Mouse (Mus musculus): ENCODE results near the gene Syngr2. TPM values are rescaled to one million over a fixed set of nuclear protein-coding genes. Genes with fewer than 3 reads are reported as not detected.
A peak's percentile ranks its signal among the peaks of the same experiment; 100 is the strongest.

Gene Syngr2
- total and polyA plus RNA-seq, 2 experiments from 2014 or later, result 14.0 to 25.3 TPM

DNA sequence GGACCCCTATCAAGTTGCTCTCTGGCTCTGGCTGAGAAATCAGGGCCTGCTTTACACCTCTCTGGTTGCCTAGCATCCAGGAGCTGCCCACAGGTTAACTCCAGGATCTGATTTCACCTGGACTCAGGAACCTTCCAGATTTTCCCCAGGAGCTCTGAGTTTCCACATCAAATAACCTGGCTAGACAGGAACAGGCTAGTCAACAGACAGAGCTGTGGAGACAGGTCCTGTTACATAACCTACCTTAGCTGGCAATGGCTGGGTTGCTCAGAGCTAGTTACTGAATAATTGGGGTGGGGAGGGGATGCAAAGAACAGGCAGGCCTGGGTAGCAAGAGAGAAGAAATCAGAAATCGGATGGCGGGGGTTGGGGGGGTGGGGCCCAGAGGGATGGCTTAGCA lies 35.5 kb downstream of the Syngr2 start:
- no peak for TF ChIP-seq CTCF (IDR thresholded peaks at IDR 0.05)
- Histone ChIP-seq H3K9me3 (ENCODE audit: low read length) (no peaks in the 10 kb centered on the region), H3K27me3 (ENCODE audit: insufficient read depth, low read length) (no peaks in the 10 kb centered on the region), H3K4me1 (ENCODE audit: insufficient read depth, low read length) (peaks cover 5% of the 10 kb centered on the region), H3K4me2 (ENCODE audit: low read depth, low read length, poor library complexity, severe bottlenecking) (no peak overlapping the region), H3K27ac (ENCODE audit: low read depth, low read length) (no peak overlapping the region), H3K4me3 (ENCODE audit: low read depth, low read length) (no peak overlapping the region), H3K9ac (replicated peaks; ENCODE audit: low read length, poor library complexity, severe bottlenecking) (no peak overlapping the region), H3K36me3 (ENCODE audit: insufficient read depth, low read length) (no peaks in the 10 kb centered on the region)
- ATAC-seq (ENCODE audit: low FRiP score) (no peak), DNase-seq (ENCODE audit: low spot score) (no peak)
- WGBS, result 67% methylated on average over 2 of the region's 2 CpGs

- DNase-seq (ENCODE audit: low spot score) (no peak), ATAC-seq (ENCODE audit: low FRiP score) (no peak)
- Histone ChIP-seq H3K9me3 (ENCODE audit: low read length) (no peaks in the 10 kb centered on the region), H3K9ac (replicated peaks; ENCODE audit: low read length, poor library complexity, severe bottlenecking) (no peak overlapping the region), H3K27ac (ENCODE audit: low read depth, low read length) (no peak overlapping the region), H3K4me2 (ENCODE audit: low read depth, low read length, poor library complexity, severe bottlenecking) (no peak overlapping the region), H3K27me3 (ENCODE audit: insufficient read depth, low read length) (no peaks in the 10 kb centered on the region), H3K4me1 (ENCODE audit: insufficient read depth, low read length) (peaks cover 5% of the 10 kb centered on the region), H3K4me3 (ENCODE audit: low read depth, low read length) (no peak overlapping the region), H3K36me3 (ENCODE audit: insufficient read depth, low read length) (no peaks in the 10 kb centered on the region)
- 81% methylated on average over 2 of the region's 2 CpGs for WGBS
- TF ChIP-seq CTCF (IDR thresholded peaks at IDR 0.05), result no peak
These were observed 36.2 kb downstream of the Syngr2 start for GRCm38 (mm10) chr11:117845651-117846050.

DNA sequence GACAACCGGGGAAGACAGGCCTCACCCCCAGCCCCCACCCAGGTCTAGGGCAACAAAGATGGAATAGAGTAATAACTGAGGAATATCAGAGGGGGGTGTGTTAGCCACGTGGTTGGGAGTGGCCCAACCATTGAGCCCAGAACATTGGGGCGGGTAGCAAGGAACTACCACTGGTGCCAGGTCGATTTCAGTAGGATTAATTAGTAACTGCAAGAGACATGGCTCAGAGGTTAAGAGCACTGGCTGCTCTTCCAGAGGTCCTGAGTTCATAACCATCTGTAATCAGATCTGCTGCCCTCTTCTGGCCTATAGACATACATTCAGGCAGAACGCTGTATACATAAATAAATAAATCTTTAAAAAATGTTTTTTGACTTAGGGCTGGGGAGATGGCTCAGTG lies 37.2 kb downstream of the Syngr2 start:
- Histone ChIP-seq H3K9ac (replicated peaks; ENCODE audit: low read length, poor library complexity, severe bottlenecking) (no peak overlapping the region), H3K27ac (ENCODE audit: low read depth, low read length) (no peak overlapping the region), H3K9me3 (ENCODE audit: low read length) (no peaks in the 10 kb centered on the region), H3K4me2 (ENCODE audit: low read depth, low read length, poor library complexity, severe bottlenecking) (no peak overlapping the region), H3K27me3 (ENCODE audit: insufficient read depth, low read length) (no peaks in the 10 kb centered on the region), H3K4me3 (ENCODE audit: low read depth, low read length) (no peak overlapping the region), H3K36me3 (ENCODE audit: insufficient read depth, low read length) (no peaks in the 10 kb centered on the region), H3K4me1 (ENCODE audit: insufficient read depth, low read length) (peaks cover 5% of the 10 kb centered on the region)
- WGBS, result 61% methylated on average over 5 of the region's 5 CpGs
- no peak for DNase-seq (ENCODE audit: low spot score)
- ATAC-seq (ENCODE audit: low FRiP score), result no peak
- peak; percentile 54 for TF ChIP-seq CTCF (IDR thresholded peaks at IDR 0.05)

- TF ChIP-seq CTCF (IDR thresholded peaks at IDR 0.05), result no peak
- Histone ChIP-seq H3K27ac (ENCODE audit: low read depth, low read length) (peak overlapping the region; percentile 99), H3K4me2 (ENCODE audit: low read depth, low read length, poor library complexity, severe bottlenecking) (peak overlapping the region; percentile 95), H3K27me3 (ENCODE audit: insufficient read depth, low read length) (no peaks in the 10 kb centered on the region), H3K4me1 (ENCODE audit: insufficient read depth, low read length) (peaks cover 5% of the 10 kb centered on the region), H3K9me3 (ENCODE audit: low read length) (no peaks in the 10 kb centered on the region), H3K9ac (replicated peaks; ENCODE audit: low read length, poor library complexity, severe bottlenecking) (peak overlapping the region; percentile 93; the same call in 1 of the 2 replicates), H3K4me3 (ENCODE audit: low read depth, low read length) (no peak overlapping the region), H3K36me3 (ENCODE audit: insufficient read depth, low read length) (no peaks in the 10 kb centered on the region)
- no peak for ATAC-seq (ENCODE audit: low FRiP score)
- DNase-seq (ENCODE audit: low spot score), result no peak
- WGBS, result 82% methylated on average over 7 of the region's 7 CpGs
These were observed 38.2 kb downstream of the Syngr2 start for GRCm38 (mm10) chr11:117847593-117848215.

DNA sequence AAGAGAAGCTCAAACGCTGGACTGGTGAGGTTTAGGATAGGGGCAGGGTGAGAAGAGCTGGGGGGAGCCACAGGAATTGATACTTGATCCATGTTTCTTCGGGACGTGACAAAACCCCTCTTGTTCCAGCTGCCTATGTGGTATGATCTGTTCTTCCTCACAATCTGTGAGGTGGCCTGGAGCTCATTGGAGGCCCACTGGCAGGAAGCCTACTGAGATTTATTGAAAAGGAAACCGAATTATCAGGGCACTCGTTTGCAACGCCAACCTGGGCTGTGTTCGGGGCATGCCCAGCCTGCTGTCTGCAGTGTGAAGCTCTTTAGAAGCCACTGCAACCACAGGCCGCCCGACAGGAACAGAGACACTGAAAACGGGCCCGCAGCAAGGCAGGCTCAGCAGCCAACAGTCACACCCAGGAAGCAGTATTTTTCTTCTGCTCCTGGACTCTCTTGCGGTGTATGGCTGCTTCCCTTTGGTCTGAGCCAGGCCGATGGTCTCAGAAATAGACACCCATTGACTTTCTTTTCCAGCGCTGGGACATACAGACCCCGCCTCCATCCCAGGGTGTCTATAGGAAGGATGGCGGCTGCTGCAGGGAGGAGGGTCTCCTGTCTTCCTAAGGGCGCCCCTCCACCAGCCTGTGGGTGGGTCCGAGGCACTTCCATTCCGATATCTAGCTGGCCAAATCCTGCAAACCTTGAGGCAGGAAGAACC lies 39.0 kb downstream of the Syngr2 start:
- peak overlapping the region; percentile 95 for H3K4me2 ChIP-seq (ENCODE audit: low read depth, low read length, poor library complexity, severe bottlenecking)
- 10% methylated on average over 19 of the region's 19 CpGs for WGBS
- no peaks in the 10 kb centered on the region for H3K27me3 ChIP-seq (ENCODE audit: insufficient read depth, low read length)
- H3K27ac ChIP-seq (ENCODE audit: low read depth, low read length), result peak overlapping the region; percentile 99
- H3K4me3 ChIP-seq (ENCODE audit: low read depth, low read length), result peak overlapping the region; percentile 60
- peaks cover 5% of the 10 kb centered on the region for H3K4me1 ChIP-seq (ENCODE audit: insufficient read depth, low read length)
- H3K9me3 ChIP-seq (ENCODE audit: low read length), result no peaks in the 10 kb centered on the region
- TF ChIP-seq CTCF (IDR thresholded peaks at IDR 0.05), result no peak
- peak; percentile 81 for ATAC-seq (ENCODE audit: low FRiP score)
- H3K9ac ChIP-seq (replicated peaks; ENCODE audit: low read length, poor library complexity, severe bottlenecking), result peak overlapping the region; percentile 93
- no peaks in the 10 kb centered on the region for H3K36me3 ChIP-seq (ENCODE audit: insufficient read depth, low read length)
- no peak for DNase-seq (ENCODE audit: low spot score)

- H3K27ac ChIP-seq (ENCODE audit: low read depth, low read length), result peak within 1 kb of the TSS; percentile 99
- peak within 1 kb of the TSS; percentile 60 for H3K4me3 ChIP-seq (ENCODE audit: low read depth, low read length)
- no peak for TF ChIP-seq CTCF (IDR thresholded peaks at IDR 0.05)
- H3K27me3 ChIP-seq (ENCODE audit: insufficient read depth, low read length), result no peaks in the 10 kb centered on the region
- no peaks in the 10 kb centered on the region for H3K9me3 ChIP-seq (ENCODE audit: low read length)
- peak within 1 kb of the TSS; percentile 95 for H3K4me2 ChIP-seq (ENCODE audit: low read depth, low read length, poor library complexity, severe bottlenecking)
- H3K9ac ChIP-seq (replicated peaks; ENCODE audit: low read length, poor library complexity, severe bottlenecking), result peak within 1 kb of the TSS; percentile 93
- peak; percentile 97 for DNase-seq (ENCODE audit: low spot score)
- H3K36me3 ChIP-seq (ENCODE audit: insufficient read depth, low read length), result no peaks in the 10 kb centered on the region
- peak; percentile 95 for ATAC-seq (ENCODE audit: low FRiP score)
- peaks cover 5% of the 10 kb centered on the region for H3K4me1 ChIP-seq (ENCODE audit: insufficient read depth, low read length)
- WGBS, result 0% methylated on average over 50 of the region's 51 CpGs
These were observed 39.7 kb downstream of the Syngr2 start, which contains the start of gene Birc5 for GRCm38 (mm10) chr11:117848985-117849671. Birc5 (plus strand) TSS chr11:117849251.
